Mouse (Mus musculus): ENCODE data around the gene Mrps21. TPM values are rescaled to one million over a fixed set of nuclear protein-coding genes. Genes with fewer than 3 reads are reported as not detected.
"Not testable (repeated sequence)": the region's sequence is repeated elsewhere in the genome, so short reads cannot be mapped to it uniquely, and the experiment has no call there.

The Mrps21 gene
- 100 to 1,000 TPM; 269 to 279 TPM for total RNA-seq (2021)

GRCm38 (mm10) chr3:95871392-95871867 lies at the start of gene Mrps21:
Gene Mrps21, minus strand, starts transcription at chr3:95871519.
- intact Hi-C loops (cut with DNase I): no loop called here
- DNase-seq: peak; percentile 92

- DNase-seq; intact Hi-C loops (cut with DNase I): not testable (repeated sequence)
These were observed 49.2 kb upstream of the Mrps21 start for GRCm38 (mm10) chr3:95920532-95920931.

- intact Hi-C loops (cut with DNase I): no loop called here
- DNase-seq: no peak
These were observed 45.4 kb upstream of the Mrps21 start for GRCm38 (mm10) chr3:95916760-95917159.

GRCm38 (mm10) chr3:95914706-95915105 lies 43.4 kb upstream of the Mrps21 start:
- no peak for DNase-seq
- intact Hi-C loops (cut with DNase I): no loop called here

GRCm38 (mm10) chr3:95907613-95908012 lies 36.3 kb upstream of the Mrps21 start:
- DNase-seq: no peak
- intact Hi-C loops (cut with DNase I): loop anchor here (1.0 to 2.0 kb wide), 3 partner anchors 17 to 45 kb away; no protein-coding TSS in a partner anchor

GRCm38 (mm10) chr3:95906860-95907259 lies 35.5 kb upstream of the Mrps21 start:
- DNase-seq: peak; percentile 62 to 73
- intact Hi-C loops (cut with DNase I): loop anchor here (1.0 to 2.0 kb wide), 3 partner anchors 16 to 45 kb away; no protein-coding TSS in a partner anchor

GRCm38 (mm10) chr3:95905940-95906492 lies 34.7 kb upstream of the Mrps21 start:
- peak; percentile 72 to 80 for DNase-seq
- intact Hi-C loops (cut with DNase I): loop anchor here (2.0 kb wide), 1 partner anchor 15 kb away; no protein-coding TSS in a partner anchor

GRCm38 (mm10) chr3:95905146-95905939 lies 34.0 kb upstream of the Mrps21 start:
- intact Hi-C loops (cut with DNase I): no loop called here
- peak; percentile 52 to 61 for DNase-seq

GRCm38 (mm10) chr3:95904568-95904967 lies 33.2 kb upstream of the Mrps21 start, which contains the start of gene Car14:
Gene Car14, minus strand, starts transcription at chr3:95904691.
- DNase-seq: peak; percentile 73 to 79
- intact Hi-C loops (cut with DNase I): no loop called here

- intact Hi-C loops (cut with DNase I): no loop called here
- peak; percentile 39 to 41 for DNase-seq
These were observed 32.6 kb upstream of the Mrps21 start for GRCm38 (mm10) chr3:95903753-95904502.

- intact Hi-C loops (cut with DNase I): no loop called here
- peak in 1 of 2 experiments; percentile 53 for DNase-seq
These were observed 31.3 kb upstream of the Mrps21 start for GRCm38 (mm10) chr3:95902643-95903042.

- intact Hi-C loops (cut with DNase I): no loop called here
- DNase-seq: peak; percentile 48 to 51
These were observed 31.0 kb upstream of the Mrps21 start for GRCm38 (mm10) chr3:95902373-95902625.

GRCm38 (mm10) chr3:95901616-95902372 lies 30.5 kb upstream of the Mrps21 start:
- peak; percentile 62 for DNase-seq
- intact Hi-C loops (cut with DNase I): no loop called here

GRCm38 (mm10) chr3:95899800-95900524 lies 28.6 kb upstream of the Mrps21 start:
- no peak for DNase-seq
- intact Hi-C loops (cut with DNase I): no loop called here

GRCm38 (mm10) chr3:95895501-95895900 lies 24.2 kb upstream of the Mrps21 start:
- DNase-seq; intact Hi-C loops (cut with DNase I): not testable (repeated sequence)

- intact Hi-C loops (cut with DNase I): no loop called here
- peak; percentile 81 to 84 for DNase-seq
These were observed 23.2 kb upstream of the Mrps21 start for GRCm38 (mm10) chr3:95894317-95895160.

GRCm38 (mm10) chr3:95893606-95894316 lies 22.4 kb upstream of the Mrps21 start, which contains the start of gene Aph1a:
Gene Aph1a, plus strand, starts transcription at chr3:95893969.
- intact Hi-C loops (cut with DNase I): not testable (repeated sequence)
- peak; percentile 98 for DNase-seq

- peak in 1 of 2 experiments; percentile 48 for DNase-seq
- intact Hi-C loops (cut with DNase I): no loop called here
These were observed 21.8 kb upstream of the Mrps21 start for GRCm38 (mm10) chr3:95893126-95893525.

Measured in heart, postnatal 10 days (tissue).